Mouse (Mus musculus) bone marrow, adult 2 months (tissue): ENCODE results near the gene 1700123O20Rik. TPM values are rescaled to one million over a fixed set of nuclear protein-coding genes. Genes with fewer than 3 reads are reported as not detected.
A peak's percentile ranks its signal among the peaks of the same experiment; 100 is the strongest.

Experiments used
- H3K27ac ChIP-seq: fragments of 200-500 bp; 2 replicates; pipeline ENCODE4 v1.5.1; 2012; ENCODE audit warnings: low read depth, mild to moderate bottlenecking, control low read depth, inconsistent platforms, low read length; ENCODE audit not compliant: control insufficient read depth, poor library complexity, insufficient read depth
- H3K4me1 ChIP-seq: fragments of 200-500 bp; 2 replicates; pipeline ENCODE4 v1.6.1; 2011; ENCODE audit warnings: low read length; ENCODE audit not compliant: control insufficient read depth, insufficient read depth
- H3K4me3 ChIP-seq: fragments of 200-500 bp; replicated peaks from 2 replicates; pipeline ENCODE3; 2011; ENCODE audit warnings: mild to moderate bottlenecking, low read depth, low read length, control low read depth; ENCODE audit not compliant: control insufficient read depth
- CTCF ChIP-seq: fragments of 200-500 bp; IDR thresholded peaks from 2 replicates; pipeline ENCODE4 v1.5.1; 2011; ENCODE audit warnings: low read length, control low read depth; ENCODE audit not compliant: control insufficient read depth, insufficient read depth
- POLR2A ChIP-seq: fragments of 200-500 bp; IDR thresholded peaks from 2 replicates; pipeline ENCODE4 v1.6.1; 2011; ENCODE audit warnings: low read depth, mild to moderate bottlenecking, control low read depth, low read length, borderline replicate concordance; ENCODE audit not compliant: control insufficient read depth
- WGBS: fragments of 180-500 bp; shearing (Covaris S2); methylation state at CpG from one replicate; pipeline ENCODE4 v1.1.7; 2018; 5-methylcytosine and 5-hydroxymethylcytosine counted together
- polyA plus RNA-seq: library from polyadenylated mRNA; stranded (reverse); fragments of >200 nt; gene quantifications from 2 replicates; pipeline ENCODE4 v1.2.4, GENCODE M21; 2011; ENCODE audit warnings: low replicate concordance; ENCODE audit not compliant: missing spikeins, insufficient read depth, insufficient read length

The 1700123O20Rik gene
- polyA plus RNA-seq, 1 experiment, result 35.0 TPM

- Histone ChIP-seq H3K4me1 (no peaks in the 10 kb centered on the region), H3K27ac (no peak overlapping the region), H3K4me3 (no peak overlapping the region)
- WGBS, result 87% methylated on average over 2 of the region's 2 CpGs
- TF ChIP-seq CTCF (no peak), POLR2A (no peak)
Measured at GRCm38 (mm10) chr14:54660009-54660408, 26.0 kb upstream of the 1700123O20Rik start.

- WGBS, result 90% methylated on average over 10 of the region's 10 CpGs
- no peak overlapping the region for H3K27ac ChIP-seq
- no peak for TF ChIP-seq POLR2A
- no peaks in the 10 kb centered on the region for H3K4me1 ChIP-seq
- H3K4me3 ChIP-seq, result no peak overlapping the region
Measured at GRCm38 (mm10) chr14:54664477-54665222, 21.4 kb upstream of the 1700123O20Rik start.

DNA sequence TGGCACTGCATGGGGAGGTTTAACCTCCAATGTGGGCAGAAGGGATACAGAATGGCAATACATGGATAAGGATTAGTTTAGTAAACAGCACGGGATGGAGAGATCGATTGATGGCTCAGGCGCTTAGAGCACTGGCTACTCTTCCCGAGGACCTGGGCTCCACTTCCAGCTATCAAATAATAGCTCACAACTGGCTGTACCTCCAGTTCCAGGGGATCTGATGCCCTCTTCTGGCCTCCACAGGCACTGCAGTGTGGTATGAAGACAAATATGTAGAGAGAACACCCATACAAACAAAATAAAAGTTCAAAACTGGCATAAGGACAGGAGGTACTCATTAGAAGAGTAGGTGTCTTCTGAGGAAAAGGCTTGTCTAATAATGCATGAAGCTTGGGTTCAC is 16.6 kb upstream of the 1700123O20Rik start:
- Histone ChIP-seq H3K4me3 (no peak overlapping the region), H3K27ac (no peak overlapping the region), H3K4me1 (no peaks in the 10 kb centered on the region)
- TF ChIP-seq CTCF (peak; percentile 68), POLR2A (no peak)
- 65% methylated on average over 4 of the region's 4 CpGs for WGBS

DNA sequence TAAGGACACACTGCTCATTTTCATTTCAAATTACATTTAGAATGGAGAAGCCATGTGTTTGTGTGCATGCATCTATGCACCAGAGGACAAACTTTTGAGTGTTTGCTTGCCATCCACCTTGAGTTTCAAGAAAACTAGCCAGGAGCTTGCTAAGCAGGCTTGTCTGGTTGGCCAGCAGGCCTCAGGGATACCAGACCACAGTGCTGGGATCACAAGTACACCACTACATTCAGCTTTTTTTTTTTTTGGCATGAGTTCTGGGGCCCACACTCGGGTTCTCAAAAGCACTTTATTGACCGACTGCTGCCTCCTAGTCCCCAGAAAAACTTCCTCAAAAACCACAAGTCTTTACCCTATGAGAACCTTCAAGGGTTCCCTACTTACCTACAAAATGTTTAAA is 11.7 kb upstream of the 1700123O20Rik start:
- no peaks in the 10 kb centered on the region for H3K4me1 ChIP-seq
- 30% methylated on average over 2 of the region's 2 CpGs for WGBS
- TF ChIP-seq CTCF (no peak), POLR2A (no peak)
- no peak overlapping the region for H3K27ac ChIP-seq
- no peak overlapping the region for H3K4me3 ChIP-seq

DNA sequence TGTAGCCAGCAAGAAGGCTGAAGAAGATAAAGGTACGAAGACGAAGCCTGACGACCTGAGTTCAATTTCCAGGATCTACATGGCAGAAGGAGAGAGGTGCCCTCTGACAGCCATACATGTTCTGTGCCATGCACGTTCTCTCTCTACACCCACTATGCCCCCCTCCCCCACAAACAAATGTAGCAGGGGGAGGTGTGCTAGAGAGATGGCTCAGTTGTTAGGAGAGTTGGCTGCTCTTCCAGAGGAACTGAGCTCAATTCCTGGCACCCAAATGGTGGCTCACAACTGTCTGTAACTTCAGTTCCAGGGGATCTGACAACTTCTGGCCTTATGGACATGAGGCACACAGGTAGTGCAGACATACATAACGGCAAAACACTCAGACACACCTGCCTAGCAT is 9.7 kb upstream of the 1700123O20Rik start:
- WGBS, result 83% methylated on average over 5 of the region's 5 CpGs
- no peaks in the 10 kb centered on the region for H3K4me1 ChIP-seq
- H3K4me3 ChIP-seq, result no peak overlapping the region
- no peak overlapping the region for H3K27ac ChIP-seq
- TF ChIP-seq CTCF (no peak), POLR2A (no peak)

GRCm38 (mm10) chr14:54678657-54679304 is 7.2 kb upstream of the 1700123O20Rik start:
- WGBS, result 92% methylated on average over 16 of the region's 16 CpGs
- Histone ChIP-seq H3K4me3 (no peak overlapping the region), H3K4me1 (no peaks in the 10 kb centered on the region), H3K27ac (no peak overlapping the region)
- TF ChIP-seq POLR2A (no peak), CTCF (no peak)

DNA sequence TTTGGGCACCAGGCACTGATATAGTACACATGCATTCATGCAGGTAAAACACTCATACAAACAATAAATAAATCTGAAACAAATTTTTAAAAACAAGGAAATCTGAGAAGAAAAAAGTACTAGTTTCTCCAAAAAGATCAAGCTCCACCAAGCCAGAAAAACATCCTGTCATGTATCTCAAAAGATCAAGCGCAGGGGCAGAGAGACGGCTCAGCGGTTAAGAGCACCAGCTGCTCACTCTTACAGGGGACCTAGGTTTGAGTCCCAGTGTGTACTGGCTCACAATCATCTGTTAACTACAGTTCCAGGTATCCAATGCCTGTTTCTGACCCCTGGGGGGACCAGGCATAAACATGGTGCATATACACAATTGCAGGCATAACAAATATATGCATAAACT is 3.6 kb upstream of the 1700123O20Rik start:
- WGBS, result 80% methylated on average over 3 of the region's 3 CpGs
- no peak for TF ChIP-seq CTCF
- TF ChIP-seq POLR2A, result no peak

GRCm38 (mm10) chr14:54685471-54685870 is 545 bp upstream of the 1700123O20Rik start:
- WGBS, result under 1% methylated on average over 8 of the region's 8 CpGs
- H3K27ac ChIP-seq, result peak overlapping the region; percentile 97; the same call in 1 of the 2 replicates
- H3K4me3 ChIP-seq, result peak overlapping the region; percentile 86
- no peaks in the 10 kb centered on the region for H3K4me1 ChIP-seq
- no peak for TF ChIP-seq CTCF
- TF ChIP-seq POLR2A, result no peak

More for the DNA sequence above, 3.6 kb upstream of the 1700123O20Rik start:
- Histone ChIP-seq H3K27ac (no peak overlapping the region), H3K4me1 (no peaks in the 10 kb centered on the region), H3K4me3 (no peak overlapping the region)
